Mouse (Mus musculus): ENCODE measurements at regions not wholly inside any gene's neighbourhood (a gene's known extent, or its start where the extent isn't known, plus 50 kb on each side); places are given as distances from the start of the nearest gene placed in this dataset.

DNA sequence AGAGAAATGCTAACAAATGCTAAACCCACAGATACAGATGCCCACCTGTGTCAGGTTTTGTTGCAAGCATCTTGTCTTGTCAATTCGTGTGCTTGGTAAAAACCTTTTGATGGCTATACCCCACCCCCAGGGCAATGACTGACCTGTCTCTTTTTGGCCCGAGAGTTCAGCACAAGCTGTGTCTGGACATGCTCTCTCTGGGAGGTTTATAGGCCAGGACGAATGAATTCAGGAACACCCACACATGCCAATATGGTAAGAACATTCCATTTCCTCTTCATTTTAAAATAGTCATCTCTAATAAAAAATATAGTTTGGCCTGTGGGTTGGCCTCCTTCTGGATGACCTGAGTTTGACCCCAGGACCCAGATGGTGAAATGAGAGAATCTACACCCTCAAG is 137.8 kb upstream of the Hs6st1 start:
- Histone ChIP-seq H3K79me2 (replicated peaks; ENCODE audit: control insufficient read depth, insufficient read depth, low read length) (no peaks in the 10 kb centered on the region), H3K36me3 (ENCODE audit: control insufficient read depth, insufficient read depth, low read length) (peaks cover 2% of the 10 kb centered on the region; the same call in 1 of the 2 replicates), H3K9ac (ENCODE audit: low read depth, low read length) (no peak overlapping the region), H3K4me1 (ENCODE audit: control insufficient read depth, insufficient read depth, low read length) (peaks cover 3% of the 10 kb centered on the region; the same call in 1 of the 2 replicates), H3K4me3 (no peak overlapping the region), H3K27ac (no peak overlapping the region), H3K27me3 (ENCODE audit: control insufficient read depth, insufficient read depth, low read length) (no peaks in the 10 kb centered on the region)
- 56% methylated on average over 3 of the region's 3 CpGs for WGBS
- DNase-seq = no peak
- TF ChIP-seq POLR2A (IDR thresholded peaks at IDR 0.05; ENCODE audit: insufficient read depth, low read depth, low read length) (no peak), EP300 (IDR thresholded peaks at IDR 0.05; ENCODE audit: insufficient read depth, low read depth, low read length) (no peak), CTCF (IDR thresholded peaks at IDR 0.05) (no peak)
- intact Hi-C loops (cut with DNase I) = loop anchor here (10.0 kb wide), 1 partner anchor 134 kb away; the partner anchor contains the start of gene Hs6st1

DNA sequence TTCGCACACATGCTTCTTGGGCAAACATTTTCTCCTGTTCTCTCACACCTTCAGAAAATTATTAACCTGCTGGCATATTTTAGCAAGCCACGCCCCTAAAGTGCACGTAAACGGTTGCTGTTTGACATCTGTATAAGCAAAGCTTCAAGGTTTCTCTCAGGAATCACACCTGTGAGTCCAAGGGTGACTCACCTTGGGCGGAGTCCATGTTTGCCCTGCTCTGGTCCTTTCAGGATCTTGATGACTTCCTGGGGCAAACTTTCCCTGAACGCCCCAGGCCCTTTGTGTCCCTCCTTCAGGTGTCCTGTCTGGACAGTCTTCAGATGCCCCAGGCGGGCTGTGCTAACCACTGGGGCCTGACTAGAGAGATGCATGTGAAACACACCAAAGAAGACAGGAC is 137.1 kb upstream of the Hs6st1 start:
- Histone ChIP-seq H3K27me3 (ENCODE audit: control insufficient read depth, insufficient read depth, low read length) (no peaks in the 10 kb centered on the region), H3K4me1 (ENCODE audit: control insufficient read depth, insufficient read depth, low read length) (peaks cover 6% of the 10 kb centered on the region; the same call in 1 of the 2 replicates), H3K79me2 (replicated peaks; ENCODE audit: control insufficient read depth, insufficient read depth, low read length) (no peaks in the 10 kb centered on the region), H3K36me3 (ENCODE audit: control insufficient read depth, insufficient read depth, low read length) (peaks cover 2% of the 10 kb centered on the region; the same call in 1 of the 2 replicates), H3K4me3 (no peak overlapping the region), H3K9ac (ENCODE audit: low read depth, low read length) (no peak overlapping the region), H3K27ac (no peak overlapping the region)
- no peak for DNase-seq
- WGBS = 89% methylated on average over 7 of the region's 7 CpGs
- intact Hi-C loops (cut with DNase I) = loop anchor here (10.0 kb wide), 1 partner anchor 134 kb away; the partner anchor contains the start of gene Hs6st1
- no peak for TF ChIP-seq POLR2A (IDR thresholded peaks at IDR 0.05; ENCODE audit: insufficient read depth, low read depth, low read length)
- no peak for TF ChIP-seq EP300 (IDR thresholded peaks at IDR 0.05; ENCODE audit: insufficient read depth, low read depth, low read length)
- no peak for TF ChIP-seq CTCF (IDR thresholded peaks at IDR 0.05)

DNA sequence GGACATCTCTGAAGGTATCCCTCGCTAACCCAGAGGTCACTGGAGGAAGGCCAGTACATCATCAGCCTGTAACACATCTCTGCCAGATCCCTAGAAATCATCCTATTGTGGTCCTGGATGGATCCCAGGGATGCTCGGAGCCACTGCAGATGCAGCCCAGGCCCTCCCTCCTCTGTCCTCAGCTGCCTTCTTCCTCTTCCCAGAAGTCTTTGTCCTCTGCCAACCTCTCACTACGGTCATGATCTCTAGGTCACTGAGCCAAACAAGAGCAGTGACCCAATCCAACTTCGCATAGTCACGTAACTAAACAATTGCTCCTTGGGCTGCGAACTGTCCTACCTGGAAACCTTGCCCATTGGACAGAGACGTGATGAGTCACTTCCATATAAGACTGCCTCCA is 134.7 kb upstream of the Hs6st1 start:
- 41% methylated on average over 7 of the region's 7 CpGs for WGBS
- Histone ChIP-seq H3K27ac (no peak overlapping the region), H3K9ac (ENCODE audit: low read depth, low read length) (no peak overlapping the region), H3K4me1 (ENCODE audit: control insufficient read depth, insufficient read depth, low read length) (peaks cover 6% of the 10 kb centered on the region; the same call in 1 of the 2 replicates), H3K4me3 (no peak overlapping the region), H3K79me2 (replicated peaks; ENCODE audit: control insufficient read depth, insufficient read depth, low read length) (no peaks in the 10 kb centered on the region), H3K27me3 (ENCODE audit: control insufficient read depth, insufficient read depth, low read length) (no peaks in the 10 kb centered on the region), H3K36me3 (ENCODE audit: control insufficient read depth, insufficient read depth, low read length) (no peaks in the 10 kb centered on the region)
- peak in 1 of 2 experiments; percentile 69 for DNase-seq
- peak; percentile 75 for TF ChIP-seq EP300 (IDR thresholded peaks at IDR 0.05; ENCODE audit: insufficient read depth, low read depth, low read length)
- no peak for TF ChIP-seq POLR2A (IDR thresholded peaks at IDR 0.05; ENCODE audit: insufficient read depth, low read depth, low read length)
- TF ChIP-seq CTCF (IDR thresholded peaks at IDR 0.05) = no peak
- intact Hi-C loops (cut with DNase I) = loop anchor here (2.0 to 10.0 kb wide), 2 partner anchors 53 to 131 kb away; partner anchors contain the start of gene Hs6st1

DNA sequence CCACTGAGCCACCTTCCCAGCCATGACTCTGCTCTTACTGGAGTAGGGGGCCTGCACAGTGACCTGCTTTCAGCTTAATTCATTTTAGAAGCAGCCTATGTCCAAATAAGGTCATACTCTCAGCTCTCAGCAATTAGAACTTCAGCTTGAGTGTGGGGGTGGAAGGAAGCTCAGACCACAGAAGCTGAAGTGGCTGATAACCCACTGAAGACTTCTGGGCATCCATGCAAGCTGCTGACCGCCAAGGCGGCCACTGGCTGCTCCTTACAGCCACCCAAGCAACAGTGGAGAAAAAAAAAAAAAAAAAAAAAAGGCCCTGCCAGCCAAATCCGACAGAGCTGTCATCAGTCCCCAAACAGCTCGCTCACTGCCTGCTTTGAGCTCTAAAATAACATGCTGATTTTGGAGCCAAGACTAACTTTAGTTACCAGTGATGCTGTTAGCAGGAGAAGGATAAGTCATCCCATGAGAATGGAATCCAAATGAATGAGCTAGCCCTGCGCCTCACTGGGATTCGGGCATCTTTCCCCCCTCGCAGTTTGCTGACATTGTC is 133.0 kb upstream of the Hs6st1 start:
- no peak overlapping the region for H3K4me3 ChIP-seq
- no peaks in the 10 kb centered on the region for H3K79me2 ChIP-seq (replicated peaks; ENCODE audit: control insufficient read depth, insufficient read depth, low read length)
- intact Hi-C loops (cut with DNase I) = loop anchor here (10.0 kb wide), 1 partner anchor 130 kb away; the partner anchor contains the start of gene Hs6st1
- peak; percentile 55 to 75 for DNase-seq
- peaks cover 6% of the 10 kb centered on the region; the same call in 1 of the 2 replicates for H3K4me1 ChIP-seq (ENCODE audit: control insufficient read depth, insufficient read depth, low read length)
- H3K27ac ChIP-seq = no peak overlapping the region
- no peaks in the 10 kb centered on the region for H3K27me3 ChIP-seq (ENCODE audit: control insufficient read depth, insufficient read depth, low read length)
- no peak overlapping the region for H3K9ac ChIP-seq (ENCODE audit: low read depth, low read length)
- WGBS = 21% methylated on average over 7 of the region's 7 CpGs
- TF ChIP-seq POLR2A (IDR thresholded peaks at IDR 0.05; ENCODE audit: insufficient read depth, low read depth, low read length) (no peak), EP300 (IDR thresholded peaks at IDR 0.05; ENCODE audit: insufficient read depth, low read depth, low read length) (0 out of 2 replicates have a peak, but pooled peaks have one; percentile 30), CTCF (IDR thresholded peaks at IDR 0.05) (no peak)
- no peaks in the 10 kb centered on the region for H3K36me3 ChIP-seq (ENCODE audit: control insufficient read depth, insufficient read depth, low read length)

DNA sequence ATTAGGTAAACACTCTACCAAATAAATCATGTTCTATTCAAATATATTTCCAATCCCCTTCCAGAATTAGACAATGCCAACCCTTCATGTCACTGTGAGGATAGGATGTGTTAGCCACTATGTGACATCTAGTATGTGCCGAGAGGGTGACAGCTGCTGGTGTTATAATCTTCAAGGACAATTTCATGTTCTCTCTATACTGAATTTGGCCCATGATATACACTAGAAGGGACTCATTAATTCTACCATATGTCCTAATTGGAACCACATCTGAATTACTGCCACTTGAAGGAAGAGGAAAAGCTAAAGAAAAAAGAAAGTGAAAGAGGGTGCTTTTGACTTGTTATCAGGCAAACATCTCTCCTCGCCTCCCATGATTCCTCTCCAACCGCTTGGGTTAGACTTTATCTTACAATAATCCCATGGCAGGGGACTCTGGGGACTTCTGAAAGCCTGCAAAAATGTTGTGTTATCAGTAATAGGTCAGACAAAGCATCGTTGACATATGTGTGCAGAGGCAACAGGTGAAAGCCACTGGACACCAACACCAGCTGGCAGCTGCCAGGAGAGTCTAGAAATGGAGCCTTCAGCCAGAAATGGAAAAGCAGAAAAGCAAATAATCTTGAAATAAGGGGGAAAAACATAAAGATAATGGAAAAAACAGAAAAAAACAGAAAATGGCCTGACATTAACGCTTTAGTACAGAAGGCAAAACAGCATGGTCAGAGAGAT is 131.7 kb upstream of the Hs6st1 start:
- TF ChIP-seq CTCF (IDR thresholded peaks at IDR 0.05) (no peak), POLR2A (IDR thresholded peaks at IDR 0.05; ENCODE audit: insufficient read depth, low read depth, low read length) (no peak), EP300 (IDR thresholded peaks at IDR 0.05; ENCODE audit: insufficient read depth, low read depth, low read length) (no peak)
- H3K27ac ChIP-seq = no peak overlapping the region
- 70% methylated on average over 5 of the region's 5 CpGs for WGBS
- H3K9ac ChIP-seq (ENCODE audit: low read depth, low read length) = no peak overlapping the region
- no peak for DNase-seq
- no peak overlapping the region for H3K4me3 ChIP-seq
- intact Hi-C loops (cut with DNase I) = loop anchor here (10.0 kb wide), 1 partner anchor 128 kb away; the partner anchor contains the start of gene Hs6st1
- peaks cover 6% of the 10 kb centered on the region; the same call in 1 of the 2 replicates for H3K4me1 ChIP-seq (ENCODE audit: control insufficient read depth, insufficient read depth, low read length)
- no peaks in the 10 kb centered on the region for H3K79me2 ChIP-seq (replicated peaks; ENCODE audit: control insufficient read depth, insufficient read depth, low read length)
- no peaks in the 10 kb centered on the region for H3K36me3 ChIP-seq (ENCODE audit: control insufficient read depth, insufficient read depth, low read length)
- no peaks in the 10 kb centered on the region for H3K27me3 ChIP-seq (ENCODE audit: control insufficient read depth, insufficient read depth, low read length)

All from heart, adult 2 months (tissue).